Mouse (Mus musculus) naive thymus-derived CD4-positive, alpha-beta T cell, adult 2 months (primary cell): ENCODE data around the gene Dennd4a.

Experiments used
- DNase-seq: peaks from one replicate; pipeline ENCODE4 v3.0.0-alpha.2; 2011; ENCODE audit warnings: low read depth

The Dennd4a gene

DNA sequence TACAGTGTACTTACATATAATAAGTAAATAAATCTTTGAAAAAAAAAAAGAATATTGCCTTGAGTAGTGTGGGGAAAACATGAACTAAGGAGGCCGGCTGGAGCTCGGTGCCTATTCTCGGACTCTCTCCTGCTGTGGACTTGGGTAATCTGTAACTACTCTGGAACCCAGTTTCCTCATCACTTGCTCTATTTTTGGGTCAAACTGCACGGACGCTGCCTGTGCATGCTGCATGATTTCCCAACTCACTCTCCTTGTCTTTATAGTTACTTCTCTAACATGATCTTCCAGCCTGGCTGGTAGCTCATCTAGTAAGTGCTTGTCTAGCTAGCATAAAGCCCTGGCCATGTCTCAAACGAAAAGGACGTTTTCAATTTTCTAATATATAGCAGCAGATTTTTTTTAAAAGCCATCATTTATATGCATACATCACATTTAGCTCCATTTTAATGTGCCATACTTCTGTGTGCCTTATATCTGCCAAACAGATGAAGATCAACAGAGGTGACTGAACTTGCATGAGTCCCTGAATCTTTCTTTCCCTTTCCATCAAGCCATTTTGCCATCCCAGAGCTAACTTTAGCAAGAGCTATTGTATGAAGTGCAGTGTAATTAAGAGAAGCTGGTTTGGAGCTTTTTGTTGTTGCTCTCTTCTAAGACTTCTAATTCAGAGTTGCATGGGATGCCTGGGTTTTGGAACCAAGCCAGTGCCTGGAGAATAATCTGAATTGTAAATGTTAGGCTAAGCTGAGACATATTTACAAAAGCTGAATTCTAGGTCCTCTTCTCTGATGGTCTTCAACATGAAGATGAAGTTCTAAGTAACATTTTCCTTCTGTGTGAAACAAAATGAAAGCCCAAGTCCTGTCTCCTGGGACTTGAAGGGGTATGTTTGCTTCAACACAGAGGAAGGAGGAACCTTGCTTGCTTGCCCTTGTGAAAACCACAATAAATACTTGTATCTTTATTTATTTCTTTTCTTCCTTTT lies 20.2 kb upstream of the Dennd4a start:
- DNase-seq = no peak

GRCm38 (mm10) chr9:64791676-64792075 lies 19.5 kb upstream of the Dennd4a start:
- no peak for DNase-seq

DNA sequence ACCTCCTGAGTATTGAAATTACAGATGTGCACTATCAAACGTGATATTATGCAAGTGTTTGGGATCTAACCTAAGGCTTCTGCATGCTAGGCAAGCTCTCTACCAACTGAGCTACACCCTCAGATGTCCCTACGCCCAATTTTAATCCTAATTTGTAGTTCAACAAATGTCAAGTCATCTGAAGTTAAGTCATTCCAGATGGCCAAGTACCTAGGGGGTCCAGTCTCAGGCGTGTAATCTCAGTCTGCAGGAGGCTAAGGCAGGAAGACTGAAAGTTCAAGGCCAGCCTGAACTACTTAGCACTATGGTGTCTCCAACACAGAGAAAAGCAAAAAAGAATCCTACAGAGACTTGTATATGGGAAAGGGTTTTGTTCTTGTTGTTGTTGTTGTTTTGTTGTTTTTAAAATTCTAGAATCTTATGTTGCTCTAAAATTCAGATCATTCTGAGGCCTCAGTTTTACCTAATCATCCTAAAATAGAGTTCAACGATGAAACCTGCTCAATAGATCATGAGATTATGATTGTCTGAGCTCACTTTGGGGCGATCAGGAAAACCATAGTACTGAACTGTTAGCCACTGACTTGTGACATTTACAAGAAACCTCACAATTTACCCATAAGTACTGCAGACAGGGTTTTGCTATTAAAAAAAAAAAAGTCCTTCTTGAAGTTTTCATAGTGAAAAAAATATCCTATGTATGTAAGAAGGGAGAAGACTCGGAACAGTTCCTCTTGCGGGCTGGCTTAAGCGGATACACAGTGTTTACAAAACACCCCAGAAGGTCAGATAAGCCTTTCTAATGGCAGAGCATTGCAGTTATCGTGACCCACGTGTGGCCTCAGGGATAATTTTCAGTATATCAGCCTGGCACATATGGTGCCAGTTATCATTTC lies 18.5 kb upstream of the Dennd4a start:
- DNase-seq = no peak

GRCm38 (mm10) chr9:64793275-64793590 lies 17.9 kb upstream of the Dennd4a start:
- DNase-seq = no peak

DNA sequence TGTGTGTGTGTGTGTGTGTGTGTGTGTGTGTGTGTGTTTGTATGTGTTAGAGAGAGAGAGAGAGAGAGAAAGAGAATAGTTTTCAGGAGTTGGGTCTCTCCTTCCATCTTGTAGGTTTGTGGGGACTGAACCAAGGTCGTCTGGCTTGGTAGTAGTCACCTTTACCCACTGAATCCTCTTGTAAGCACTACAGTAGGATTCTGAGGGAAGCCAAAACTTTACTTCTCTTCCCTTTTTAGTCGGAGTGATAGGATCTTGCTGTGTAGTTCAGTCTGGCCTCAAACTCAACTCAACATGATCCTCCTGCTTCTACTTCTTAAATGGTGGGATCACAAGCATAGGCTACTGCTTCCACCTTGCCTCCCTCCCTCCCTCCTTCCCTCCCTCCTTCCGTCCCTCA lies 17.3 kb upstream of the Dennd4a start:
- no peak for DNase-seq

GRCm38 (mm10) chr9:64794448-64795420 lies 16.4 kb upstream of the Dennd4a start:
- no peak for DNase-seq

DNA sequence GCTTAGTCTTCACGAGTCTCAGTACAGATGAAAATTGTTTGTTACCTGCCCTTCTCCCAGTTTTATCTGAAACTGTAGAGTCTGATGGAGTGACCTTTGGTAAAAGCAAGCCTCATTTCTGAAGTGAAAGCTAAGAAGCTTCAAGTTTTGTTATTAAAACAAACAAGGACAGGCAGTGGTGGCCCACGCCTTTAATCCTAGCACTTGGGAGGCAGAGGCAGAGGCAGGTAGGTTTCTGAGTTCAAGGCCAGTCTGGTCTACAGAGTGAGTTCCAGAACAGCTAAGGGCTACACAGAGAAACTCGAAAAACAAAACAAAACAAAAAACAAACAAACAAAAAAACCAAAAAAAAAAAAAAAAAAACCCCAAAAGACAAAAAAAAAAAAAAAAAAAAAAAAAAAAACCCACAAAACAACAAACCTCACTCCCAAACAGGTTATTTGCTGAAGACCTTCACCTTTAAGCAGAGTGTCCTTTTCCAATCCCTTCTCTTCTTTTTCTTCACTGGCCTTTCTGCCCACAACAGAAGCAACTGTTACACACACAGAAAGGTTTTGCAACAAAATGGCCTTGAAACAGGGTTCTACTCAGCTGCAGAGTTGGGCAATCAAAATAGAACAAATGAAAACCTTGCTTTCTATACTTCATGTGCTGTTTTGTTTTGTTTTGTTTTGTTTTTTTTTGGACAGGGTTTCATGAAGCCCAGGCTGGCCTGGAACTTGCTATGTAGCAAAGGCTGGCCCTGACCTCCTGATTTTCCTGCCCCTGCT lies 15.1 kb upstream of the Dennd4a start:
- DNase-seq = no peak

- DNase-seq = peak; percentile 37
Observed at GRCm38 (mm10) chr9:64797392-64797791, 13.7 kb upstream of the Dennd4a start.

DNA sequence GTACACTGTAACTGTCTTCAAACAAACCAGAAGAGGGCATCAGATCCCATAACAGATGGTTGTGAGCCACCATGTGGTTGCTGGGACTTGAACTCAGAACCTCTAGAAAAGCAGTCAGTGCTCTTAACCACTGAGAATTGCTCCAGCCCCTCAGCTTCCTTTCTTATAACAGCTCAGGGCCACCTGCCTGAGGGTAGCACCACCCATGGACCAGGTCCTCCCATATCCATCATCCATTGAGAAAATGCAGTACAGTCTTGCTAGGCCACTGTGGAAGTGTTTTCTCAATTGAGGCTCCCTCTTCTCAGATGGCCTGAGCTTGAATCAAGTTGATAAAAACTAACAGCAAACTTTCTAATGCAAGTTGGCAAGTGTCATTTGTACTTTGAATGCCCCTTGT lies 13.0 kb upstream of the Dennd4a start:
- DNase-seq = no peak

- DNase-seq = no peak
Observed at GRCm38 (mm10) chr9:64798859-64799258, 12.3 kb upstream of the Dennd4a start.

DNA sequence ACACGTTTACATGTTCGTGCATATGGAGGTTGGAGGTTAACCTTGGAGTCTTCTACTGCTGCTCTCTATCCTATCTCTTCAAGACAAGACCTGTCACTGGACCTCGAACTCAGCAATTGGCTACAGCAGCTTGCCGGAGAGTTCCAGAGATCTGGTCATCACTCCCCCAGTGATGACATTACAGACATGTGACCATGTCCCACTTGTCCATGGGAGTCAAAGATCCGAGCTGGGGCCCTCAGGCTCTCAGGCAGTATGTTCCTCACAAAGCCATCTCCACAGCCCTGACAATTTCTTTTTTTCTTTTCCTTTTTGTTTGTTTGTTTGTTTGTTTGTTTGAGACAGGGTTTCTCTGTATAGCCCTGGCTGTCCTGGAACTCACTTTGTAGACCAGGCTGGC lies 11.6 kb upstream of the Dennd4a start:
- no peak for DNase-seq

DNA sequence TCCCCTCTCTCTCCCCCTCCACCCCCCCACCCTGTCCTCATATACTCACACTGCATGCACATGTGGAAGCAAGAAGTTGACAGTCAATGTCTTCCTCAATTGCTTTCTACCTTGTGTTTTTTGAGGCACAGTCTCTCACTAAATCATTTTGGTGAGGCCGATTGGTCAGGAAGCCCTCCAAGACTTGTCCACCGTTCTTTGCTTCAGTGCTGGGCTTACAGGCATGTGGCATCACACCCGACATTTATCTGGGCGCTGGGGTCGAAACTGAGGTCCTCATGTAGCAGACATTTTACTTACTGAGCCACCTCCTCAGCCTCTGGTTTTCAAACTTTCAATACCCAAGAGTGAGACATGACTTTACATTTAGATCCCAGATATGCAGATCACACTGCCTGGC lies 8.6 kb upstream of the Dennd4a start:
- no peak for DNase-seq

GRCm38 (mm10) chr9:64803373-64804214 lies 7.5 kb upstream of the Dennd4a start:
- no peak for DNase-seq

DNA sequence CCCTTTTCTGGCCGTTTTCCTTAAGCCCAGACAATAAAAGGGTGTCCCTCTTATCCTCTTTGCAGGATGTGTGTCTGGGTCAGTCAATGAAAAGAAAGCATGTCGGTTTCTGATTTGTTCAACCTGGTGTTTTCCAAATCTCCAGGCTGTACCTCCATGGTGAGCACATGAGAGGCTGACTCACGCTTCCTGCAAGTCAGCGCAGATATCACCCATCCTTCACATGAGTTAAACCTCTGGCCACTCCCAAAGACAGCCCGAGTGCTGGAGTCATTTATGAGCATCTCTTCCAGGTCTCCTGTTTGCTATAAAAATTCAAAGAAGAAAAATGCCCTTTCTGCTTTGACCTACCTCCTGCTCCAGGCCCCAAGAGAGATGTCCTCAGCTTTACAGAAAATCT lies 5.3 kb upstream of the Dennd4a start:
- DNase-seq = no peak

GRCm38 (mm10) chr9:64806335-64807060 lies 4.6 kb upstream of the Dennd4a start:
- DNase-seq = no peak

DNA sequence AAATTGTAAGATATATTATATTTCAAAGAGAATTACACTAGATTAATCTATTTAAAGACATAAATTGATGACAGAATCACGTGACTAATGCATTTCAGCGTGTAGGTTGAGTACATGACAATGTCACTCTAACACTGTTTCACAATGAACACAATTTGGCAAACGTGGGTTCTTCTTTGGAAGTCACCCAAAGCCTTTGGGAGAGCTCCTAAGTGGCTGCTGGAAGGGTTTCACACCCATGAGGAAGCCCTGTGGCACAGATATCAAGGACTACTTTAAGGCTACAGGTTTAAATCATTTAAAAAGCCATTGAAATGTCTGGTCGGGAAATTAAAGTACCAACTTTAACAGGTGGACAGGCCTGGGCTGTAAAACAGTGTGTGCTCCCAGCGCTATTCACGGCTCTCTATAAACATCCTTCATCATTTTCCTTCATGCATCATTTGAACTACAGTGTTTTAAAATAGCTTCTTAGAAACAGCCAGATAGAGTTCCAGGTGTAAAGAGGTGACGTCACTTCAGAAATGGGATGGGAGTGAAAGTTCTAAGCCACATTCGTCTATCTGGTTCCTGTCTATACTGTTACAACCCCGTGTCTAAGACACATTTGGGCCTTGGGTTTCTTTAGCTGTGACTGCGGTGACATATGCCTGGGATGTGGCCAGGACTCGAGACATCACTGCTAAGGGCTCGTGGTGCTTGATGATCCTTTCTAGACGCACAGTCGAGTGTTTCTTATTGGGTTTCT lies 3.9 kb upstream of the Dennd4a start:
- no peak for DNase-seq

GRCm38 (mm10) chr9:64809851-64810250 lies 1.3 kb upstream of the Dennd4a start:
- no peak for DNase-seq
